Mouse (Mus musculus): ENCODE results near the gene Gm5458. TPM values are rescaled to one million over a fixed set of nuclear protein-coding genes. Genes with fewer than 3 reads are reported as not detected.
A peak's percentile ranks its signal among the peaks of the same experiment; 100 is the strongest.
"Not testable (repeated sequence)": the region's sequence is repeated elsewhere in the genome, so short reads cannot be mapped to it uniquely, and the experiment has no call there.

Gm5458 gene
- polyA plus RNA-seq (2021) = not detected

GRCm38 (mm10) chr14:19602481-19602880, at the start of gene Gm5458:
TSS of gene Gm5458 (minus strand) at chr14:19602581.
- CTCF ChIA-PET; POLR2A ChIA-PET; in situ Hi-C loops (cut with MboI; ENCODE audit: low pct_unique_long_range_greater_than_20kb); DNase-seq (ENCODE audit: low read depth, low spot score); ATAC-seq; H3K27me3 ChIP-seq: not testable (repeated sequence)

GRCm38 (mm10) chr14:19646232-19646631, 43.9 kb upstream of the Gm5458 start:
- no peak for TF ChIP-seq CTCF (IDR thresholded peaks at IDR 0.05)
- ATAC-seq = no peak
- ChIA-PET POLR2A (no interaction called here), CTCF (interaction anchor here (1.1 kb wide), 1 partner anchor 12 kb away, joined by 3 read pairs; no protein-coding TSS in a partner anchor)
- in situ Hi-C loops (cut with MboI; ENCODE audit: low pct_unique_long_range_greater_than_20kb) = loop anchor here (5.0 kb wide), 1 partner anchor 46 kb away; no protein-coding TSS in a partner anchor
- H3K27me3 ChIP-seq = peaks cover 32% of the 10 kb centered on the region
- DNase-seq (ENCODE audit: low read depth, low spot score) = no peak

- POLR2A ChIA-PET; DNase-seq (ENCODE audit: low read depth, low spot score); H3K27me3 ChIP-seq; ATAC-seq; CTCF ChIA-PET; in situ Hi-C loops (cut with MboI; ENCODE audit: low pct_unique_long_range_greater_than_20kb): not testable (repeated sequence)
- TF ChIP-seq CTCF (IDR thresholded peaks at IDR 0.05) = peak; percentile 18
These were observed 17.3 kb downstream of the Gm5458 start, which contains the start of gene Gm2237 for GRCm38 (mm10) chr14:19584804-19585667. TSS of gene Gm2237 (minus strand) at chr14:19585135.

- POLR2A ChIA-PET; ATAC-seq; in situ Hi-C loops (cut with MboI; ENCODE audit: low pct_unique_long_range_greater_than_20kb); DNase-seq (ENCODE audit: low read depth, low spot score); H3K27me3 ChIP-seq; CTCF ChIA-PET: not testable (repeated sequence)
These were observed 52.5 kb downstream of the Gm5458 start, which contains the start of gene Gm2244 for GRCm38 (mm10) chr14:19549863-19550262. TSS of gene Gm2244 (minus strand) at chr14:19549963.

Other genes with a start within 250 kb of the Gm5458 start
- gene Gm21738, start 183.7 kb downstream of the Gm5458 start, polyA plus RNA-seq (2021) = not detected
- gene Gm2244, start 52.6 kb downstream of the Gm5458 start, polyA plus RNA-seq (2021) = not detected
- 1.7 TPM for gene Gm2237, start 17.4 kb downstream of the Gm5458 start, polyA plus RNA-seq (2021)
- 1.9 TPM for gene Nid2, start 148.7 kb upstream of the Gm5458 start, polyA plus RNA-seq (2021)
- 136 TPM for gene Rtraf, start 221.2 kb upstream of the Gm5458 start, polyA plus RNA-seq (2021)

Data from Patski (cell line).